Mouse (Mus musculus): ENCODE results near the gene Ttc39a. TPM values are rescaled to one million over a fixed set of nuclear protein-coding genes. Genes with fewer than 3 reads are reported as not detected.

Ttc39a gene
- total and polyA plus RNA-seq, 3 experiments = 0.30 to 0.64 (median 0.32) TPM

- no peak for TF ChIP-seq HCFC1 (IDR thresholded peaks at IDR 0.05; ENCODE audit: low read depth, low read length)
- TF ChIP-seq ELF1 (IDR thresholded peaks at IDR 0.05; ENCODE audit: low read depth, low read length) = no peak
- TF ChIP-seq ZMIZ1 (IDR thresholded peaks at IDR 0.05; ENCODE audit: low read depth, low read length) = no peak
- no peak for TF ChIP-seq MAZ (IDR thresholded peaks at IDR 0.05; ENCODE audit: low read depth, low read length)
- TF ChIP-seq RCOR1 (conservative IDR thresholded peaks at IDR 0.05; ENCODE audit: low read depth, low read length) = no peak
- no peak for TF ChIP-seq CHD1 (IDR thresholded peaks at IDR 0.05; ENCODE audit: low read depth, low read length)
- TF ChIP-seq ETS1 (conservative IDR thresholded peaks at IDR 0.05; ENCODE audit: low read depth, low read length) = no peak
- TF ChIP-seq NELFE (IDR thresholded peaks at IDR 0.05; ENCODE audit: low read depth, low read length) = no peak
- TF ChIP-seq ZKSCAN1 (IDR thresholded peaks at IDR 0.05; ENCODE audit: borderline replicate concordance, low read depth, low read length) = no peak
- TF ChIP-seq IRF4 (IDR thresholded peaks at IDR 0.05; ENCODE audit: low read depth, low read length) = no peak
- no peak for TF ChIP-seq ZC3H11A (IDR thresholded peaks at IDR 0.05; ENCODE audit: low read depth, low read length)
- H3K79me2 ChIP-seq (replicated peaks; ENCODE audit: control insufficient read depth, extremely low read depth, insufficient read depth, poor library complexity, severe bottlenecking) = no peaks in the 10 kb centered on the region
- H3K4me2 ChIP-seq (ENCODE audit: insufficient read depth, low read depth, poor library complexity, severe bottlenecking) = no peak overlapping the region
- in situ Hi-C loops (cut with MboI; ENCODE audit: low pct_ligation_motif_present, low pct_unique_long_range_greater_than_20kb, low sequenced_read_pairs) (no loop called here), dilution Hi-C loops (cut with MboI; ENCODE audit: extremely low pct_ligation_motif_present, extremely low pct_unique_long_range_greater_than_20kb, low sequenced_read_pairs) (no loop called here)
- DNase-seq (ENCODE audit: extremely low read depth) = no peak
- no peak overlapping the region for H3K9ac ChIP-seq (ENCODE audit: insufficient read depth, low read depth)
- H3K27me3 ChIP-seq (replicated peaks) = no peaks in the 10 kb centered on the region
- peaks cover 0 to 6% of the 10 kb centered on the region in 2 experiments for H3K36me3 ChIP-seq (replicated peaks in 1 of 2; ENCODE audit: control insufficient read depth in 1 of 2, insufficient read depth in 1 of 2, low read length in 1 of 2)
- H3K4me3 ChIP-seq (replicated peaks in 1 of 3; ENCODE audit: low read depth in 2 of 3, low read length in 2 of 3, poor library complexity in 1 of 3) = no peak overlapping the region
- H3K4me1 ChIP-seq (ENCODE audit: control insufficient read depth in 1 of 2, insufficient read depth in 2 of 2) = peaks cover 8 to 36% of the 10 kb centered on the region in 2 experiments
- H3K27ac ChIP-seq (ENCODE audit: insufficient read depth, low read depth) = no peak overlapping the region
- no peaks in the 10 kb centered on the region for H3K9me3 ChIP-seq (replicated peaks; ENCODE audit: low read length)
These were observed 27.8 kb downstream of the Ttc39a start for GRCm38 (mm10) chr4:109434256-109434655.

- DNase-seq (ENCODE audit: extremely low read depth) = peak; percentile 72
- H3K9me3 ChIP-seq (replicated peaks; ENCODE audit: low read length) = no peaks in the 10 kb centered on the region
- H3K79me2 ChIP-seq (replicated peaks; ENCODE audit: control insufficient read depth, extremely low read depth, insufficient read depth, poor library complexity, severe bottlenecking) = no peaks in the 10 kb centered on the region
- H3K9ac ChIP-seq (ENCODE audit: insufficient read depth, low read depth) = no peak overlapping the region
- H3K36me3 ChIP-seq (replicated peaks in 1 of 2; ENCODE audit: control insufficient read depth in 1 of 2, insufficient read depth in 1 of 2, low read length in 1 of 2) = peaks cover 0 to 31% of the 10 kb centered on the region in 2 experiments
- H3K4me3 ChIP-seq (replicated peaks in 1 of 3; ENCODE audit: low read depth in 2 of 3, low read length in 2 of 3, poor library complexity in 1 of 3) = no peak overlapping the region
- no peaks in the 10 kb centered on the region for H3K27me3 ChIP-seq (replicated peaks)
- H3K4me2 ChIP-seq (ENCODE audit: insufficient read depth, low read depth, poor library complexity, severe bottlenecking) = no peak overlapping the region
- H3K27ac ChIP-seq (ENCODE audit: insufficient read depth, low read depth) = no peak overlapping the region
- H3K4me1 ChIP-seq (ENCODE audit: control insufficient read depth in 1 of 2, insufficient read depth in 2 of 2) = peaks cover 0 to 9% of the 10 kb centered on the region in 2 experiments; a peak in 1 of 4 replicates
- TF ChIP-seq ZMIZ1 (IDR thresholded peaks at IDR 0.05; ENCODE audit: low read depth, low read length) (no peak), CTCF (conservative IDR thresholded peaks at IDR 0.05 in 1 of 2, IDR thresholded peaks at IDR 0.05 in 1 of 2; ENCODE audit: low read depth in 2 of 2, low read length in 2 of 2) (peak; percentile 80 to 95), RAD21 (IDR thresholded peaks at IDR 0.05; ENCODE audit: low read depth, low read length) (peak; percentile 67), SMC3 (IDR thresholded peaks at IDR 0.05; ENCODE audit: low read depth, low read length) (peak; percentile 70), USF2 (conservative IDR thresholded peaks at IDR 0.05; ENCODE audit: low read depth, low read length) (no peak), KAT2A (IDR thresholded peaks at IDR 0.05; ENCODE audit: insufficient replicate concordance, low read length) (no peak), CHD2 (IDR thresholded peaks at IDR 0.05; ENCODE audit: low read length) (no peak)
- in situ Hi-C loops (cut with MboI; ENCODE audit: low pct_ligation_motif_present, low pct_unique_long_range_greater_than_20kb, low sequenced_read_pairs) = no loop called here
- dilution Hi-C loops (cut with MboI; ENCODE audit: extremely low pct_ligation_motif_present, extremely low pct_unique_long_range_greater_than_20kb, low sequenced_read_pairs) = no loop called here
These were observed 31.8 kb downstream of the Ttc39a start for GRCm38 (mm10) chr4:109437913-109438878.

All from CH12.LX (cell line).